Mouse (Mus musculus) testis, adult 2 months (tissue): ENCODE results near the gene Nsmce4a.

Source experiments
- CTCF ChIP-seq: fragments of 200-500 bp; IDR thresholded peaks from 2 replicates; pipeline ENCODE4 v1.5.1; 2012; ENCODE audit warnings: low read depth, mild to moderate bottlenecking, inconsistent platforms, low read length, moderate library complexity; ENCODE audit not compliant: control insufficient read depth, insufficient read depth, insufficient replicate concordance
- POLR2A ChIP-seq: fragments of 200-500 bp; IDR thresholded peaks from 2 replicates; pipeline ENCODE4 v1.6.1; 2012; ENCODE audit warnings: low read depth, mild to moderate bottlenecking, inconsistent platforms, low read length, moderate library complexity; ENCODE audit not compliant: control insufficient read depth

- TF ChIP-seq CTCF, result no peak
- TF ChIP-seq POLR2A, result no peak
Measured at GRCm38 (mm10) chr7:130600074-130600473, 27.2 kb upstream of the Nsmce4a start.
